ENCODE assay signal across 27 mouse cellular contexts in the genomic region with DNA sequence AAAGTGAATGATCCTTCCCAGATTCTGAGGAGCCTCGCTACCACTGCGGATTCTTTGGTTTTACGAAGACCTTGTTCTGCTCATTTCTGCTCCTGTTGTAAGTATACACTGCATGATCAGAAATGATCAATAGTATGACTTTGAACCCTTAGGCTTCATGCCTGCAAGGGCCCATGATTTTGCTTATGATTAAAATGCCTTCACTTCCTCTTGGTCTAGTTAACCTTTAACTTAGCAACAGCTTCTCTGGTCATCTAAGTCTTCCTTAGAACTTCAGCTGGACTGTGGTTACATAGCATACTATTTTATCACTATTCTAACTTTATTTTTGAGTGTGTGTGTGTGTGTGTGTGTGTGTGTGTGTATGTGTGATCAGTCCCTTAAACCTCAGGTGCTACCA.
"Had no signal": no experiment of that assay in that cellular context is flagged by ENCODE, and none has a peak within 500 bp of the region (broad histone marks: within the 10 kb centered on the region; RNA-seq: fewer than 3 reads in every experiment).

No protein-coding gene starts in this region.

- H3K4me1 ChIP-seq: heart, embryonic 10.5 days; heart, embryonic 12.5 days; hindbrain, embryonic 10.5 days; hindbrain, embryonic 12.5 days; limb, embryonic 10.5 days; limb, embryonic 12.5 days; liver, embryonic 13.5 days; liver, embryonic 15.5 days had no signal

- ATAC-seq: forebrain, postnatal 0 days; hindbrain, embryonic 16.5 days; inflammation-experienced regulatory T-cells, adult 6 months had no signal

- H3K27ac ChIP-seq: gastrocnemius, adult 2 months; heart, embryonic 10.5 days; hindbrain, embryonic 10.5 days; hindbrain, embryonic 12.5 days; hindbrain, embryonic 14.5 days; kidney, embryonic 15.5 days; limb, embryonic 10.5 days; limb, embryonic 12.5 days; liver, embryonic 13.5 days; liver, embryonic 15.5 days had no signal

- H3K36me3 ChIP-seq: heart, embryonic 10.5 days; heart, embryonic 12.5 days; hindbrain, embryonic 10.5 days; hindbrain, embryonic 12.5 days; kidney, embryonic 15.5 days; limb, embryonic 10.5 days; limb, embryonic 12.5 days; liver, embryonic 13.5 days; liver, embryonic 15.5 days had no signal

- DNase-seq: forebrain, postnatal 0 days; gastrocnemius, adult 2 months; gastrocnemius, postnatal 10 days; gastrocnemius, postnatal 25 days; heart, adult 18-20 months; heart, postnatal 10 days; heart, postnatal 4 days; kidney, adult 11 months; kidney, adult 2 months; kidney, adult 9 months; kidney, postnatal 10 days; kidney, postnatal 36 days; layer of hippocampus, adult 9-11 months; layer of hippocampus, postnatal 36 days; liver, embryonic 13.5 days had no signal

- H3K4me2 ChIP-seq: heart, embryonic 12.5 days; hindbrain, embryonic 12.5 days; hindbrain, embryonic 14.5 days; kidney, embryonic 15.5 days; limb, embryonic 12.5 days; liver, embryonic 11.5 days; liver, embryonic 13.5 days; liver, embryonic 15.5 days had no signal

- H3K9ac ChIP-seq: forebrain, postnatal 0 days; heart, embryonic 12.5 days; hindbrain, embryonic 12.5 days; hindbrain, embryonic 14.5 days; kidney, embryonic 15.5 days; limb, embryonic 12.5 days; liver, embryonic 13.5 days; liver, embryonic 15.5 days had no signal

- H3K4me3 ChIP-seq: gastrocnemius, adult 2 months; heart, embryonic 10.5 days; heart, embryonic 12.5 days; hindbrain, embryonic 10.5 days; hindbrain, embryonic 12.5 days; kidney, embryonic 15.5 days; limb, embryonic 10.5 days; limb, embryonic 12.5 days; liver, embryonic 13.5 days; liver, embryonic 15.5 days had no signal

- H3K9me3 ChIP-seq: heart, embryonic 10.5 days; heart, embryonic 12.5 days; hindbrain, embryonic 10.5 days; hindbrain, embryonic 12.5 days; kidney, embryonic 15.5 days; limb, embryonic 10.5 days; limb, embryonic 12.5 days; liver, embryonic 13.5 days; liver, embryonic 15.5 days had no signal

- H3K27me3 ChIP-seq: heart, embryonic 12.5 days; hindbrain, embryonic 12.5 days; kidney, embryonic 15.5 days; limb, embryonic 12.5 days; liver, embryonic 15.5 days had no signal
